Mouse (Mus musculus) urinary bladder, adult 2 months (tissue): ENCODE results near the gene Ttc3. TPM values are rescaled to one million over a fixed set of nuclear protein-coding genes. Genes with fewer than 3 reads are reported as not detected.
"Not testable (repeated sequence)": the region's sequence is repeated elsewhere in the genome, so short reads cannot be mapped to it uniquely, and the experiment has no call there.

Source experiments
- DNase-seq: peaks from one replicate; pipeline ENCODE4 v3.0.0; 2022; ENCODE audit warnings: low spot score
- polyA plus RNA-seq: library from polyadenylated mRNA; depleted of rRNA; stranded (reverse); fragments of >200 nt; gene quantifications from 2 replicates; pipeline ENCODE4 v1.2.3, GENCODE M21; 2012; rRNA removed

The Ttc3 gene
- 39.1 and 45.7 TPM in 2 replicates for polyA plus RNA-seq

DNA sequence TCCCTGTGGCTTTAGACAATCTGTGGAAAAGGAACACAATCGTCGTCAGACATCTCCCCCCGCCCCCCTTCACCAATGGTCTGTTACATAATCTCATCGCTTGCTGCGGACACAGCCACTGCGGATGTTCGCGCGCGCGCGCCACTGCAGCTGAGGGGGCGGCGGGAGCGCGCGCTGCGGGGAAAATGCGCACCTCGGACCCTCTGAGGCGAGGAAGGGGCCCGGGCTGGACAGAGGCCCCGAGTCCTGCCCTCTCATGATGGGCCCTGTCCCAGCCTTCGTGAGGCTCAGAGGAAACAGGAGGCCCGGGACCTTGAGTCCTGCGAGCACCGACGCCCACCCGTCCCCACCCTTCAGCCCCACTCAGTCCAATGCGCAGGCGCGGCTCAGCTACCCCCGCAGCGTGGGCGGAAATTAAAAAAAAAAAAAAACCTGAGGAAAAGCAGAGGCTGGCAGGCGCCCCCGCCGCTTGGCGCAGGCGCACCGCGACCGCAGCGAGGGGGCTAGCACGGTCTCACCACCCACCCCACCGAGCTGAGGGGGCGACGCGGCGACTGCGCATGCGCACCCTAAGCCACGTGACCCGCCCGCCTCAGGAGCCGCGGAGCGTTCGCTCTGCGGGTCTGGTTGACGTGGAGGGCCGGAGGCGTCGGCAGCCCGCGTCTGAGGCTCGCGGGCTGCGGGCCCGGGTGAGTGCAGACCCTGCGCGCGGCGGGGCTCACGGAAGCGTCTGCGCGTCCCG lies at the start of gene Ttc3:
TSS of gene Ttc3 (plus strand) at position 446 of the 742 bp plus-strand sequence.
- DNase-seq, result peak; percentile 86

DNA sequence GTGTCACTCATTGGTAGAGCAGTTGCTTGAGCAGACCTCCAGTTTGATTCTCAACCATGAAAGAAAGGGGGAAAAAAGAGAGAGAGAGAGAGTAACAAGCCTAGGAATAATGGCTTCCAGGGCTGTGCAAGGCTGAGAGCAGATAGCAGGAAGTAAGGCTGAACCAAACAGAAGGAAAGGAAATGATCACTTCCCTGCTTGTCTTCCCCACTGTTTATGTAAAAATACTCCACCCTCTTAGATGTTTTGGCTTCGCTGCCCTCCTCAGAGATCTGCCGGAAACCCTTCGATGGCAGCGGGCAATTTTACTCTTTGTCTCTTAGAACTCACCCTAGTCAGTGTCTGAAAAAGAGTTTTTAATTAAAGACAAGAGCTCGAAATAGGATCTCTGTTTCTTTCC lies 46.7 kb upstream of the Ttc3 start:
- no peak for DNase-seq

DNA sequence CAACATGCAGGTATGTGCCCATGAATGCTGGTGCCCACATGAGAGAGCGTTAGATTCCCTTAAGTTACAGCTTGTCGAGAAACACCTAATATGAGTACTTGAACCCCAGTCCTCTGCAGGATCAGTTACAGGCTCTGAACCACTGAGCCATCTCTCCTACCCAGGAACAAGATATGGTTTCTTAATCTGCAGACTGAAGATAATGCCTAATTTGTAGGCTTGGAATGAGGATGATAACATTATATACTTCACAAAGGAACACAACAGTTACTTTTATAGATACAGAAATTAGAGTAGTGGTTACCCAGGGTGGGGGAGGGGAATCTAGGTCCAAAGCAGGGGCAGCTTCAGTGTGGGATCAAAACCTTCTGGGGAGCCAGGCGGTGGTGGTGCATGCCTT lies 44.4 kb upstream of the Ttc3 start:
- DNase-seq, result no peak

DNA sequence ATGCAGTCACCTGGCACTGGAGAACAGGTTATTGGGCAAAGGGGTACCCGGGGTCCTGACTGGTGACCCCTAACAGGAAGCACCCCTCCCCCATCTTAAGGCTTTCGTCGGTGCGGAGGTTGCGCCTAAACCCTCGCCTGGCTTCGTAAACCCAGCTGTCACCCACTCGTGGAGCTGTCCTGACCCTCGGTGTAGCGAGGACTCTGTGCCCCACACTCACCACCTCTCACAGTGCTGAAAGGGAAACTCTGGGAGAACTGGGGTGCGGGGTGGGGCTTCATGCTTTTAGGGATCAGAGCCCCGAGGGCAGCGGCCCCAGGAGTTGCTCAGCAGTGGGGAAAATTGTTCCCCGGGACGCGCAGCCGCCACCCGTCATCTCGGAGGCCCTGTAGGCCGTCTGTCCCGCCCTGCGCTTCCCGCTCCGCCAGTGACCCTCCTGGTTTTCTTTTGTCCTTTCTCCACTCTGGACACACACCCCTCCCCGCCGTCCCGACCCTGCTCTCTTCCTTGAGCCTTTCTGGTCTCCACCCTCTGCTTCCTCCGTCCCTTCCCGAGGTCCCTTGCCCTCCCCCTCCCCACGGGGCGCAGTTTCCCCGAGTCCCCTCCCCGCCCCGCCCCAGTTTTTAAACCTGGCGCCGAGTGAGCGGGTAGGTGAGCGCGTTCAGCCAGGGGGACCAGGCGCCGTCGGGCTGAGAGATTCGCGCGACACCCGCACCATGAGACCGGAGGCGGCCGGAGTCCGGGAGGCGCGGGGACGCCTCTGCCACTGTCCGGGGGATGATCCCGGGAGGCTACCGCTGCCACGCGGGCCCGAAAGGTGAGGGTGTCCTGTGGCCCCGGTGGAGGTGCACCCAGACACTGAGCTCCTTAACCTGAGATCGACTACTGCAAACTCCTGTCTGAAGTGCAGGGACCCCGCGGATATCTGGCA lies 42.4 kb upstream of the Ttc3 start, which contains the start of gene Ripply3:
TSS of gene Ripply3 (plus strand) at position 640 of the 931 bp plus-strand sequence.
- DNase-seq, result peak; percentile 37

DNA sequence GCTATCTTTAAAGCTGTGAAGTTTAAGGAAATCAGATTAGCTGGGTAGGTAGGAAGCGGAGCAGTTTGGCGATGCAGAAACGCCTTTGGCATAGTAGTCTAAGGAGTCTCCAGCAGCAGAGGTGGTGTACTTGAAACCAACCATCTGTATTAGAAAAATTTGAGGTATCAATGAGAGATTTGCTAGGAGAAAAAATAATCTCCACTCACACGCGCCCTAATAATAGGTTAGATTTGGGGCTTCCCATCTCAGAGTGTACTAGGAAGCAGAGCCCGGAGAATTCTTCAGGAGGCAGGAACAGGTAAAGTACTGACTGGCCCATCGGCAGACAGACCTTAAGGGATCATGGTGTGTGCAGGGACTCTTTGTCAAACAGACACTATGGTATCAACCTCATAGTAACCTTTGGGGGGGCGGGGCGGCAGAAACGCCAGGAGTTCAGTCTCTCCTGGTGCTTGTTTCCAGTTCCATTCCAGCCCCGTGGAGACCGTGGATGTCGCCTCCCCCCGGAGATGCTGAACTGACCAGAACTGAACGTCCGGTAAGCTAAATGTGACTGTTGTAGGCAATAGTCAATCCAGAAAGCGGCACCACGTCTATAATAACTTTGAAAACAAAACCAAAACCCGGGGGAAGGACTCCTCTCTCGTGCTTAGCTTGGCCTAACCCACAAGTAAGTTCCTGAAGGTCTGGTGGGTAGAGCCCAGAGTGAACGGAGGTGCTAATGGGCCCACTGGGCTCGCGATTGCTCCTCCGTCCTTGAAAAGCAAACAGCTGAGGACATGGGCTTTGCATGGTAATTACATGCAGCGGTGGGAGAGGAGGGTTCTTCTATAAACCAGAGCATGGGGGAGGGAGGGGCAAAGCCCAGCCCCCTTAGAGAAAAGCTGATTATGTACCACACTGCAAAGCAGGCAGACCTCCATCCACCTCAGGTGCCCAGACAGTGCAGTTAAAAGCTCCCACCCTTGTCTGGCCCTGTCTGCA lies 41.2 kb upstream of the Ttc3 start:
- DNase-seq, result no peak

DNA sequence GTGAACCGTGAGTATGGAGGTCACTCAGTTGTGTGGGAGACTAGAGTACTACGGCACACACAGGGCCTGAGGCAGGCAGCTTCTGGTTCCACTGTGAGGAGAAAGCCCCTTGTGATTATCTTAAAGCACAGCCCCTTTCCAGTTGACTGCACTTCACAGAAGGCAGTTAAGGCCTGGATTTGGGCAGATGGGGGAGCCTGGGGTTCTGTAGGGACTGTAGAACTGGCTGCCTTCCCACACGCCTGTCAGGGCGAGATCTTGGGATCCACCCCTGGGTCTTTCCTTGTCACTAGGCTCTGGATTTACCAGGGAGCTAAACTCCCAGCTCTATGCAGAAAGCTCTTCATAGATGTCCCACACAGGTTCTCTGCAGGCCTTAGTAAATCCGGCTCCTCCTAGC lies 40.0 kb upstream of the Ttc3 start:
- DNase-seq, result no peak

DNA sequence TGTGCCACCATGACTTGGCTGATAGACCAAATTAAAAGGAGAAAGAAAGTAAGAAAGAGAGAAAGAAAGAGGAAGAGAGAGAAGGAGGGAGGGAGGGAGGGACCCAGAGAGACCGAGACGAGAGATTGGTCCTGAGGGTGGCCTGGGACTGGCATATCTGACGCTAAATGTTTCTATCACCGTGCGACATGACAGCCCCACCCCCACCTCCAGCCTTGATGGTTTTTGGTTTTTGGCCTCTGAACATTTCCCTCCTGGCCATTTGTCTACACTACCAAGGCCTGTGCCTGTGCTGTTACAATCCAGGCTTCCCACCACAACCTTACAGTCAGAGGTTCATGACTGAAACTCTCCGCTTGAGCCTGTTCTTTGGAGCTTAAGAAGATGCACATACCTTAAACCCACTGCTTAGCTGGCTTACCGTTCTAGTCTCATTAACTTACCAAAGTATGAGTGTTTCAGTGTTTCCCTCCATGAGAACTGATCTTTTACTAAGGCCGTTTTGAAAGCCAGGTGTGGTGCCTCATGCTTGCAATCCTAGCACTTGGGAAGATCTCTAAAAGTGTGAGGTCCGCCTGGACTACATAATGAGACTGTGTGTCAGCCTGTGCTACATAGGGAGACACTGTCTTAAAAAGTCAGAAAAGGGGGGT lies 39.1 kb upstream of the Ttc3 start:
- no peak for DNase-seq

DNA sequence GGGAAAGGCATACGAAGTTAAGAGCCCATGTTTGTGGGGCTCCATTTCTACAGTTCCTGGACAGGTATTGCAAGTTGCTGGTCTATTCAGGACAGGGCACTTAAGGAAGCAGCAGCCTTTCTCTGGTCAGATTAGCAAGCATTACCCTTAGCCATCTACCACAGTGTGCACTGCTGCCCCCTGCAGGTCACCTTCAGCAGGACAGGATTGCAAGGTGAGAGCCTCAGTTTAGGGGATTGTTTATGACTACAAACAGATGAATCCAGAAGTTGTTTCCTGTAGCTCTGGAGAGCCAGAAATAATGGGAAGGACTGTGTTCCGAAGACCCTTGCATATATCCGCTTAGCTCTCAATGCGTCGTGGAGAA lies 38.5 kb upstream of the Ttc3 start:
- DNase-seq, result peak; percentile 58

DNA sequence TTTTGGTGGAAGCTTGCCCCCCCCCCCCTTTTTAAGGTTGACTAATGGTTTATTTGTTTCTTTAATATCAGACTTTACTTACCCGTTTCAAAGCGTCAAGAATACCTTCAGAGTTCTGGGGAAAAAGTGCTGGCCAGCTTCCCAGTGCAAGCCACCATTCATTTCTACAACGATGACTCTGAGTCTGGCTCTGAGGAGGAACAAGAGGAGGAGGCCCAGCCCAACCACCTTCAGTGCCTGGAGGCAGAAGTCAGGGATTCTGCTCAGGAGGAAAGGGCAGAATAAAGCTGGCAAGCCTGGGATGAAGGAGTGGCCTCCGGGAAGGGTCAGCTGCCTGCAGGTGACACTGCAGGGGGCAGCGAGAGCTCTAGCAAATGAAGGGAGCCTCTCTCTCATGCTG lies 34.8 kb upstream of the Ttc3 start:
- no peak for DNase-seq

DNA sequence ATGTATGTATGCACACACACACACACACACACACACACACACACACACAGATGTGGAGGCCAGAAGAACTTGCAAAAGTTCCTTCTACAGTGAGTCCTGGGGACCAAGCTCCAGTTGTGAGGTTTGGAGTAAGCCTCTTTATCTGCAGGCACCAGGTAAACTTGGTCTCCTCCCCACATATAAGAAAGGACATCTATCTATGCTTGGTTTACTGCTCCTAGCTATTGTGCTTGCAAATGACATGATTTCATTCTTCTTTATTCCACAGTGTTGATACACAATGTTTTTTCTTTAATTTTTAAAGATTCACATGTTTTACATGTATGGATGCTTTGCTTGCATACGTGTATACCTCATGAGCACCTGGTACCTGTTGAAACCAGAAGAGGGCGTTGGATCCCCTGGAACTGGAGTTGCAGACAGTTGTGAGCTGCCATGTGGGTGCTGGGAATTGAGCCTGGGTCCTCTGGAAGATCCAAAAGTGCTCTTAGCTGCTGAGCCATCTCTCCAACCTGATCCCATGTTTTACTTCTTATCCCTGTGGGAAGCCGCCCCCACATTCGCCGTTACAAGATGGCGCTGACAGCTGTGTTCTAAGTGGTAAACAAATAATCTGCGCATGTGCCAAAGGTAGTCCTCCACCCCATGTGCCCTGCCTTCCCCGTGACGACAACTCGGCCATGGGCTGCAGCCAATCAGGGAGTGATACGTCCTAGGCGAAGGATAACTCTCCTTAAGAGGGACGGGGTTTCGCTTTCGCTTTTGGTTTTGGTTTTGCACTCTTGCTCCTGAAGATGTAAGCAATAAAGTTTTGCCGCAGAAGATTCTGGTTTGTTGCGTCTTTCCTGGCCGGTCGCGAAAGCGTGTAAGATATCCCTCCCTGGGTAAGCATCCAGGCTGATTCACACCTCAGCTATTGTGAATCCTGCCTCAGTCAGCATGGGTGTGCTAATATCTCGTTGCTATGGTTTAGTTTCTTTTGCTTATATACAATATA lies 31.0 kb upstream of the Ttc3 start:
- DNase-seq, result not testable (repeated sequence)

DNA sequence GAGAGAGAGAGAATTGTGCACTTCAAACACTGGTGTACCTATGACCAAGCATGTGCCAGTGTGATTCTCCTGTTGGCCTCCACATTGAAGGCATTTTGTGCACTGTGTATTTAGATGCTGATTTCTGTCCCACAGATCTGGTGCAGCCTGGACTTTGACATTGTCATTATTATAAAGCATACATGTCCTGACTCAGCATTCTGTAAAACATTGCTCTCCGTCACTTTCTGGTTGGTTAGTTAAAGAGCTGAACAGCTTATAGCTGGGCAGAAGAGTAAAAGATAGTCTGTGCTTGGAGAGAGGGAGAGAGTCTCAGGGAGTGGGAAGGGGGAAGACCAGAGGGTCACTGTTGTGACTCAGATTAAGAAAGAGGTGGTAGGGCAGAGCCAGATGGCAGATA lies 24.7 kb upstream of the Ttc3 start:
- DNase-seq, result no peak

DNA sequence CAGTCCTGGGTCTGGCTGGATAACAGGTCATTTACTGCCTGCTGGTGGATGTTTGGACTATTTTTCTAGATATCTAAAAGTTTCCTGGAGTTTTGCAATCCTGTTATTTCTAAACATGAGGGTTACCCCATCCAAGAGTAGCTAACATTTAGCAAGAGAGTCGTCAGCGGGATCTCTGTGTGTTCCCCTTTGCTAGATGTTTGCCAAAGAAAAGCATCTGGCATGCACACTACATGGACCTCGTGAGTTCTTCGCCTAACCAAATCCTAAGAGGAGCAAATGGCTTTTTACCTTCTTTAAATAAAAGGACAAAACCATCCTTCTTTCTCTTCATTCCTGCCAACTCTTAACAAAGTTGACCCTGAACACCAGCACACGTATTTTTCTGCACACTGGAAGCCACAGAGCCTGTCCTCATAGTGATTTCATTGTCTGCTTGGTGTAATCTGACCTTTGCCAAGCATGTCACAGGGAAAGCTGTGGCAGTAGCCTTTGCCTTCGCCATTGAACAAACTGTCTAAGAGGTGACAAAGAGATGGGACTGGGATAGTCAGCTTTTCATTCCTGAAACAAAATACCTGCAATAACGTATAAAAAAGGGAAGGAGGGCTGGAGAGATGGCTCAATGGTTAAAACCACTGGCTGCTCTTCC lies 23.2 kb upstream of the Ttc3 start:
- DNase-seq, result no peak

DNA sequence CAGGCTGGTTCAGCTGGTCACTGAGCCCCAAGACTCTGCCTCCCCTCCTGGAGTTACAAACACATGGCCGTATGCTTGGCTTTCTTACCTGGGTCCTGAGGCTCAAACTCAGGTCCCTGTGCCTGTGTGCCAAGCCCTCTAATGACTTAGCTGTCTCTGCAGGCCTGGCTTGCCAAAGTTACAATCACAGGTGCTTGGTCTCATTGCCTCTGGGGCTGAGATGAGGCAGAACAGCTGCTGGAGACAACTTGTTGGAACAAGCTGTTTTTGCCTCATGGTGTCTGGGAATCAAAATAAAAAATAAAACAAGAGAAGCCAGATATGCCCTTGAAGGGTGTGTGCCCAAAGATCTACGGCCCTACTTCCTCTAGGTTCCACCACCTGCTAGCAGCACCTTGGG lies 21.6 kb upstream of the Ttc3 start:
- no peak for DNase-seq

DNA sequence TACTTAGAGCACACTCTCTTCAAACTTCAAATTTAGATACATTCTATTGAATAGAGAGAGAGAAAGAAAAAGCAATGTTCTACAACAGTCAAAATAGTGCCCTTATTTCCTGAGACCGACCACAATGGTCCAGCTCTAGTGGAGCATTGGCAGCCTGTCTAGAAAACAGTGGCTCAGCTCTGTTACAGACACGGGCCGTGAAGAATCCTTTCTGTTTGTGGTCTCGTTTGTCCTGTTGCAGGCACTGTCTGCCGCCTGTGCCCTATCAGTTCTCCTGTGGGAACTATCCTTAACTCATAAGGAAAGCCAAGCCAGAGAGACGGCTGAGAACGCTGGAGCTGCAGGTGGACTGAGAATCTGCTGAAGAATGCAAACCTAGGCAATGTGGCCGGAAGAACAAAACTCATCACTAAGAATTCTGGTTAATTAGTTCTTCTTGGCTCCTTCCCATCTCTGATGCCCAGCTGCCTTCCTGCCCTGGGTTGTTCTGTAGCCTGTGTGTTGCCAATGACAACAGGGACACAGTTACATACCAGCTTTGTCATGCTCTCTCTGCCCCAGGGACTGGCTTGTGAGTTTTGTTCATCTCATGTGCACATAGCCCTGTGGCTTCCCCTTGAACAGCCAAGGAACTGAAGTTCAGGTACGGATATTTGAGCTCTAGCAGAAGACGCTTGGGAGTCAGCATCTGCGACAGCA lies 20.7 kb upstream of the Ttc3 start:
- no peak for DNase-seq

DNA sequence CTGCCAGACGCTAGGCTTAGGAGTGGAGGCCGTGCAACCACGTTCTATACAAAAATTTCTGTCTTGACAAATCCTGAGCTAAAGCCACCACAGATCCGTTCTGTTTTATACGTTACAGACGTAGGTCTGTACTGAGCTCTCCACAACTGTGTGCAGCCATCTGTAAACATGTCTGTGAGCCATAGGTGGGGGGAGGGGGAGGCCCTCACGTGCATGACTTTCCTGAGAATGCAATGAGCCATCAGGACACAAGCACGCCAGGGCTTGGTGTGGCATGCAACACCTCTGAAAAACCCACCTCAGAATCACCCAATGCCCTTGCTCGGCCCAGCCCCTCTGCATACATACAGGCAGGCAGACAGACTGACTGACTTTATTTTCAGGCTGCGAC lies 20.1 kb upstream of the Ttc3 start:
- DNase-seq, result no peak

DNA sequence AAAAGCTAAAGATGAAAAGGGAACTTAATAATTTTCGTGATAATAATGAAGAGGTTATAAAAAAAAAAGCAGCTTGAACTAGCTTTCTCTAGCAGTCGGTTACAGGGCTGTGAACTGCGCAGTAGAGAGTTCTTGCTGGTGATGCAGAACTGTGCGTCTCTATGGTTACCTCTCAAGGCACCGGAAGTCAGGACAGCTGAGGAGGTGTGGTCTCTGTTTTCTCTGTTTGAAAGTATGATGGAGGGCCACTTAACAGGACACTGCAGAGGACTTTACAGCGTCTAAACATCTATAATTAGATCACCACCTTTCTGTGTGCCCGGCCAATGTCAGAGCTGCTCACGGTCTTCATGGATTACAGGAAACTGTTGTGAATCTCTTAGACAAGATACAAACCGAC lies 16.0 kb upstream of the Ttc3 start:
- DNase-seq, result no peak

DNA sequence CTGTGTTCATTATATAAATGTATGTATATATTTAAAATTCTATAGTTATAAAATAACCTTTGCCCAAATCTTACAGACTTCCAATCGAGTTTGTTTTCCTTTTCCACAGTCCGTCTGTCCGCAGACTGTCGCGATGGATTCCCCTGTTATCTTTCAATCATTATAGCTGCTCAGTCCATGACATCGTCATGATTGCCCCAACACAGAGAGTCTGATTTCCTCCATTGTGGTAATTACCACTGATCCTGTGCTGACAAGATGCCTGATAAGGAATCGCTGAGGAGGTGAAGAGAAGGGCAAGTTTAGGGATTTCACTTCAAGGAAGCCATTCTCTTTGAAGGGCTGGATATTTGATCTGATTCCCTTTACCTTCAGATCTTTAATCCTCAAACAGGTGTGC lies 14.4 kb upstream of the Ttc3 start:
- DNase-seq, result no peak

DNA sequence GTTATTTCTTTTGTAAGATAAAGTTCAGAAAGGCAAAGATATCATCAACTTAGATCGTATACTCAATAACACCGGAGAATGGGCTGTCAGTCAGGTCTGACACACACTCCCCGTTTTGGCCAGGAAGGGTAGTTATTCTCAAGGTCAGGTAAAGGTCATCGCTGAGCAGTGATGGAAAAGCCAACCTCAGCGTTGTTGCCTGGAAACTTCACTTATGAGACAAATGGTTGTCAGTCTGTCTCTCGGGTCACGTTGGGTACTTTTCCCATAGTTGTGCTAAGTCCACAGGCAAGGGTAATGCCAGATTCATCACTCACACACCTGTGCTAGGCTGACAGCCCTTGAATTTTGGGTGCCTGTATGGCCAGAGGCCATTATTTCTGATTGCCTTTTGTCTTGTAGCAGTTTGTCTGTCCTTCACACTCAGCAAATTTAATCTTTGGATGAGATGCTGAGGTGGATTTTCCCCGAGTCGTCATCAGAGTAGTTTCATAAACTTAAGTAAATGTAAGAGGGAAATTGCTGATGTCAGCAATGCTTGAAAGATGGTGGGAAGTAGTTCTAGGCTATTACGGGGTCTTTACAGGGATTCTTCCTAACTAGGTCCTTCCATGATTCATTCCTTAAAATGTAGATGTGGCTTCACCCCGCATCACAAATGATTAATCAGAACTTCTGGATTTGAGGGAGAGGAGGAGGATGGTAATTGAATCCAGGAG lies 13.5 kb upstream of the Ttc3 start:
- no peak for DNase-seq
